Mouse (Mus musculus): ENCODE measurements at regions not wholly inside any gene's neighbourhood (a gene's known extent, or its start where the extent isn't known, plus 50 kb on each side); places are given as distances from the start of the nearest gene placed in this dataset.
A peak's percentile ranks its signal among the peaks of the same experiment; 100 is the strongest.

- H3K4me2 ChIP-seq (ENCODE audit: low read depth, low read length), result no peak overlapping the region
- H3K27ac ChIP-seq (ENCODE audit: low read length), result no peak overlapping the region
- ATAC-seq (replicated peaks; ENCODE audit: extremely low read depth, insufficient read depth, low FRiP score), result no peak
- H3K27me3 ChIP-seq (ENCODE audit: control insufficient read depth, insufficient read depth, low read length), result no peaks in the 10 kb centered on the region
- 82% methylated on average over 5 of the region's 5 CpGs for WGBS
- peaks cover 7% of the 10 kb centered on the region; the same call in 1 of the 2 replicates for H3K9me3 ChIP-seq (replicated peaks; ENCODE audit: control insufficient read depth, low read length)
- no peaks in the 10 kb centered on the region for H3K4me1 ChIP-seq (ENCODE audit: control insufficient read depth, insufficient read depth, low read length)
- H3K9ac ChIP-seq (ENCODE audit: low read length), result no peak overlapping the region
- no peak overlapping the region for H3K4me3 ChIP-seq (ENCODE audit: low read length)
- H3K36me3 ChIP-seq (ENCODE audit: control insufficient read depth, insufficient read depth), result no peaks in the 10 kb centered on the region
These were observed 134.3 kb upstream of the Irf2bp2 start for GRCm38 (mm10) chr8:126728135-126728534.

GRCm38 (mm10) chr8:126727068-126727467 is 133.3 kb upstream of the Irf2bp2 start:
- Histone ChIP-seq H3K27me3 (ENCODE audit: control insufficient read depth, insufficient read depth, low read length) (no peaks in the 10 kb centered on the region), H3K9me3 (replicated peaks; ENCODE audit: control insufficient read depth, low read length) (peaks cover 7% of the 10 kb centered on the region; the same call in 1 of the 2 replicates), H3K9ac (ENCODE audit: low read length) (no peak overlapping the region), H3K4me3 (ENCODE audit: low read length) (no peak overlapping the region), H3K36me3 (ENCODE audit: control insufficient read depth, insufficient read depth) (no peaks in the 10 kb centered on the region), H3K27ac (ENCODE audit: low read length) (no peak overlapping the region), H3K4me2 (ENCODE audit: low read depth, low read length) (no peak overlapping the region), H3K4me1 (ENCODE audit: control insufficient read depth, insufficient read depth, low read length) (no peaks in the 10 kb centered on the region)
- no peak for ATAC-seq (replicated peaks; ENCODE audit: extremely low read depth, insufficient read depth, low FRiP score)
- 88% methylated on average over 2 of the region's 2 CpGs for WGBS

- no peak for ATAC-seq (replicated peaks; ENCODE audit: extremely low read depth, insufficient read depth, low FRiP score)
- Histone ChIP-seq H3K9ac (ENCODE audit: low read length) (no peak overlapping the region), H3K27ac (ENCODE audit: low read length) (no peak overlapping the region), H3K4me2 (ENCODE audit: low read depth, low read length) (no peak overlapping the region), H3K4me1 (ENCODE audit: control insufficient read depth, insufficient read depth, low read length) (peaks cover 11% of the 10 kb centered on the region; the same call in 1 of the 2 replicates), H3K36me3 (ENCODE audit: control insufficient read depth, insufficient read depth) (no peaks in the 10 kb centered on the region), H3K27me3 (ENCODE audit: control insufficient read depth, insufficient read depth, low read length) (no peaks in the 10 kb centered on the region), H3K4me3 (ENCODE audit: low read length) (no peak overlapping the region), H3K9me3 (replicated peaks; ENCODE audit: control insufficient read depth, low read length) (peaks cover 7% of the 10 kb centered on the region; the same call in 1 of the 2 replicates)
- WGBS, result 74% methylated on average over 9 of the region's 9 CpGs
These were observed 129.7 kb upstream of the Irf2bp2 start for GRCm38 (mm10) chr8:126723259-126724122.

- Histone ChIP-seq H3K27ac (ENCODE audit: low read length) (no peak overlapping the region), H3K27me3 (ENCODE audit: control insufficient read depth, insufficient read depth, low read length) (no peaks in the 10 kb centered on the region), H3K36me3 (ENCODE audit: control insufficient read depth, insufficient read depth) (no peaks in the 10 kb centered on the region), H3K4me1 (ENCODE audit: control insufficient read depth, insufficient read depth, low read length) (peaks cover 11% of the 10 kb centered on the region; the same call in 1 of the 2 replicates), H3K9me3 (replicated peaks; ENCODE audit: control insufficient read depth, low read length) (peaks cover 4% of the 10 kb centered on the region; the same call in 1 of the 2 replicates), H3K4me3 (ENCODE audit: low read length) (no peak overlapping the region), H3K9ac (ENCODE audit: low read length) (no peak overlapping the region), H3K4me2 (ENCODE audit: low read depth, low read length) (no peak overlapping the region)
- WGBS, result 56% methylated on average over 10 of the region's 10 CpGs
- 0 out of 2 replicates have a peak, but pooled peaks have one; percentile 17 for ATAC-seq (replicated peaks; ENCODE audit: extremely low read depth, insufficient read depth, low FRiP score)
These were observed 127.8 kb upstream of the Irf2bp2 start for GRCm38 (mm10) chr8:126721621-126722020.

DNA sequence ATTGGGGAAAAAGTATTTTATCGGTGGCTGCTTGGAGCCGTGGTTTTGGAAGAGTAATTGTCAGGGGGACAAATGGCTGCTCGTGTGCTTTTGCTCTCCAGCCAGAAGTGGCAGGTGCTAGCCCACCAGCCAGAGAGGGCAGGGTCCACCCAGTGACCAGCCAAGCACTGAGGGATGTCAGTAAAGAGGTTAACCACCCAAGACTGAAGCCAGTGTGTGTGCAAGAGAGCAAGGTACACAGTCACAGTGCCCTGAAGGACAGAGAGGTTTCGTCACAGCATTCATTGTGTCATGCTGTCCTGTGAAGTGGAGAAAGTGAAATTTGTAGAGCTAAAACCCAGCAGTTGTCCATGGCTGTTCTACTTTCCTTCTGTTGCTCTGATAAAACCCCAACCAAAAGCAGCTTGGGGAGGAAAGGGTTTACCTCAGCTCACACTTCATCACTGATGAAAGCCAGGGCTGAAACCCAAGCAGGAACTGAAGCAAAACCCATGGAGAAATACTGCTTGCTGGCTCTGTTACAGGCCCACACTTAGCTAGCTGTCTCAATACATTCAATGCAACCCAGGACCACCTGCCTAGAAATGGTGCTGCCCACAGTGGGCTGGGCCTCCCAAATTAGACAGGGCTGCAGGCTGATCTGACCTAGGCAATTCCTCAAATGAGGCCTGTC is 126.8 kb upstream of the Irf2bp2 start:
- Histone ChIP-seq H3K27ac (ENCODE audit: low read length) (peak overlapping the region; percentile 16; the same call in 1 of the 2 replicates), H3K9ac (ENCODE audit: low read length) (no peak overlapping the region), H3K9me3 (replicated peaks; ENCODE audit: control insufficient read depth, low read length) (no peaks in the 10 kb centered on the region), H3K4me1 (ENCODE audit: control insufficient read depth, insufficient read depth, low read length) (peaks cover 11% of the 10 kb centered on the region; the same call in 1 of the 2 replicates), H3K36me3 (ENCODE audit: control insufficient read depth, insufficient read depth) (no peaks in the 10 kb centered on the region), H3K4me3 (ENCODE audit: low read length) (no peak overlapping the region), H3K4me2 (ENCODE audit: low read depth, low read length) (no peak overlapping the region), H3K27me3 (ENCODE audit: control insufficient read depth, insufficient read depth, low read length) (no peaks in the 10 kb centered on the region)
- 85% methylated on average over 4 of the region's 4 CpGs for WGBS
- no peak for ATAC-seq (replicated peaks; ENCODE audit: extremely low read depth, insufficient read depth, low FRiP score)

DNA sequence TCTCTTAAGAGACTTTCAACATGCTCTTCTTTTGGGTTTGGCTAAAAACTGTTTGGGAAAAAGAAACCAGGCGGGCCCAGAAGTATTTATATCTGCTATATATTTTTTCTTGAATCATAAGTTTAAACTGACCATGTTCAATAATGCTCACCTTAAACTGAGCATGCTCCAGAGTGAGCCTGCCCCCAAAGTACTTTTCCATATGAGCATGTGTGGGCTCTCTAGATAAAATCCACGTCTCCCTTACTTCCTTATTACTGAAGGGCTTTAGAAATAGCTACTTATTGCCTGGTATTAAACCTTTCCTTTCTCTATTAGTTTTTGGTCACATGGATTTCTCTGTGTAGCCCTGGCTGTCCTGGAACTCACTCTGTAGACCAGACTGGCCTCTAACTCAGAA is 126.0 kb upstream of the Irf2bp2 start:
- ATAC-seq (replicated peaks; ENCODE audit: extremely low read depth, insufficient read depth, low FRiP score), result no peak
- WGBS, result 75% methylated on average over 2 of the region's 2 CpGs
- no peak overlapping the region for H3K27ac ChIP-seq (ENCODE audit: low read length)
- H3K9ac ChIP-seq (ENCODE audit: low read length), result no peak overlapping the region
- H3K36me3 ChIP-seq (ENCODE audit: control insufficient read depth, insufficient read depth), result no peaks in the 10 kb centered on the region
- no peak overlapping the region for H3K4me3 ChIP-seq (ENCODE audit: low read length)
- no peaks in the 10 kb centered on the region for H3K9me3 ChIP-seq (replicated peaks; ENCODE audit: control insufficient read depth, low read length)
- no peaks in the 10 kb centered on the region for H3K27me3 ChIP-seq (ENCODE audit: control insufficient read depth, insufficient read depth, low read length)
- H3K4me2 ChIP-seq (ENCODE audit: low read depth, low read length), result no peak overlapping the region
- peaks cover 11% of the 10 kb centered on the region; the same call in 1 of the 2 replicates for H3K4me1 ChIP-seq (ENCODE audit: control insufficient read depth, insufficient read depth, low read length)

DNA sequence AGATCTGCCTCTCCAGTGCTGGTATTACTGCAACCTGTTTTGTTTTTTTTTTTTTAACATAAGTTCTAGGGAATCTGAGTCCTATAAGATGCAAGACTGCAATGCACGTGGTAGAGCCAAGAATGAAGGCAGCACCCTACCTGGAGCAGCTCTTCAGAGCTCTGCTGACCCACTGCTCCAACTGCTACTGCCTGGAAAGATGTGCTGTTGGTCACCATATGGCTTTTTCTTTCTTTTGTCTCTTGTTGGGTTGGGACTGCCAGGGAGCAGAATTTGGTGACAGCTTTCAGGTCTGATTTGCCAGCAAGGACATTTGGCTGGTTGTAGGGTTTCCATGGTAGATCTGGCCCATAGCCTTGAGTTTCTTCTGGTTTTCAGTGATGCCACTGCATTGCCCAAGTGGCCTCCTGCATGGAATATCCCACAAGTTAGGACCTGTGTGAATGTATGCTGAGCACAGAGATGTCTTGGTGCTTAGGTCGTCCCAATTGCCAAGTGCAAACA is 123.9 kb upstream of the Irf2bp2 start:
- no peaks in the 10 kb centered on the region for H3K9me3 ChIP-seq (replicated peaks; ENCODE audit: control insufficient read depth, low read length)
- peaks cover 16% of the 10 kb centered on the region for H3K4me1 ChIP-seq (ENCODE audit: control insufficient read depth, insufficient read depth, low read length)
- H3K27ac ChIP-seq (ENCODE audit: low read length), result no peak overlapping the region
- no peaks in the 10 kb centered on the region for H3K27me3 ChIP-seq (ENCODE audit: control insufficient read depth, insufficient read depth, low read length)
- no peak overlapping the region for H3K4me2 ChIP-seq (ENCODE audit: low read depth, low read length)
- 73% methylated on average over 2 of the region's 2 CpGs for WGBS
- H3K9ac ChIP-seq (ENCODE audit: low read length), result no peak overlapping the region
- no peak overlapping the region for H3K4me3 ChIP-seq (ENCODE audit: low read length)
- H3K36me3 ChIP-seq (ENCODE audit: control insufficient read depth, insufficient read depth), result no peaks in the 10 kb centered on the region
- no peak for ATAC-seq (replicated peaks; ENCODE audit: extremely low read depth, insufficient read depth, low FRiP score)

DNA sequence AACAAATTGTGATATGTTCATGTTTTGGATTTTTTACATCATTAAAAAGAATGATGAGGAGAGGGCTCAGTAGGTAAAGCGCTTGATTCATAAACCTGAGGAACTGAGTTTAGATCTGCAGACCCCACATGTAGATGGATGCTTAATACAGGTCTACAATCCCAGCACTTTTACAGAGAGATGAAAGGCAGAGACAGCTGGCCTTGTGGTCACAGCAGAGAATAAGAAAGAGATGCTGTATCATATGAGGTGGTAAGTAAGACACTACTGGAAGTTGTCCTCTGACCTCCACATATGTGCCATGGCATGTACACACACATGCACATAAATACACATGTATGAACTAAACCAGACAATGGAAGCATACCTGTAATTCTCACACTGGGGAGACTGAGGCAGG is 121.9 kb upstream of the Irf2bp2 start:
- Histone ChIP-seq H3K4me1 (ENCODE audit: control insufficient read depth, insufficient read depth, low read length) (peaks cover 14% of the 10 kb centered on the region), H3K4me2 (ENCODE audit: low read depth, low read length) (no peak overlapping the region), H3K4me3 (ENCODE audit: low read length) (no peak overlapping the region), H3K27ac (ENCODE audit: low read length) (no peak overlapping the region), H3K36me3 (ENCODE audit: control insufficient read depth, insufficient read depth) (no peaks in the 10 kb centered on the region), H3K9me3 (replicated peaks; ENCODE audit: control insufficient read depth, low read length) (no peaks in the 10 kb centered on the region), H3K27me3 (ENCODE audit: control insufficient read depth, insufficient read depth, low read length) (no peaks in the 10 kb centered on the region), H3K9ac (ENCODE audit: low read length) (no peak overlapping the region)
- no peak for ATAC-seq (replicated peaks; ENCODE audit: extremely low read depth, insufficient read depth, low FRiP score)
- 98% methylated on average over 1 of the region's 1 CpGs for WGBS

Measured in heart, embryonic 16.5 days (tissue).